Mouse (Mus musculus) intestine, embryonic 16.5 days (tissue): ENCODE measurements around the gene Syt17. TPM values are rescaled to one million over a fixed set of nuclear protein-coding genes. Genes with fewer than 3 reads are reported as not detected.
A peak's percentile ranks its signal among the peaks of the same experiment; 100 is the strongest.

Source experiments
- ATAC-seq: fragments of 200-750 bp; cut with Nextera tagmentation; 2 replicates; pipeline ENCODE4 v1.8.0; 2017; ENCODE audit warnings: moderate TSS enrichment, moderate library complexity
- H3K27ac ChIP-seq: fragments of 300-500 bp; sonication (generic); 2 replicates; pipeline ENCODE4 v1.5.1; 2014; ENCODE audit warnings: mild to moderate bottlenecking, low read length
- H3K27me3 ChIP-seq: fragments of 300-500 bp; sonication (generic); replicated peaks from 2 replicates; pipeline ENCODE4 v1.6.1; 2014; ENCODE audit warnings: low read length, control low read depth, mixed read lengths; ENCODE audit not compliant: control insufficient read depth, insufficient read depth
- H3K36me3 ChIP-seq: fragments of 300-500 bp; sonication (generic); 2 replicates; pipeline ENCODE4 v1.6.1; 2014; ENCODE audit warnings: low read length, control low read depth; ENCODE audit not compliant: control insufficient read depth, insufficient read depth
- H3K4me1 ChIP-seq: fragments of 300-500 bp; sonication (generic); 2 replicates; pipeline ENCODE4 v1.6.1; 2014; ENCODE audit warnings: low read length, control low read depth, mixed read lengths; ENCODE audit not compliant: control insufficient read depth, insufficient read depth
- H3K4me2 ChIP-seq: fragments of 300-500 bp; sonication (generic); 2 replicates; pipeline ENCODE4 v1.6.1; 2014; ENCODE audit warnings: low read depth, low read length, control low read depth
- H3K4me3 ChIP-seq: fragments of 300-500 bp; sonication (generic); 2 replicates; pipeline ENCODE4 v1.5.1; 2014; ENCODE audit warnings: mild to moderate bottlenecking, low read length
- H3K9ac ChIP-seq: fragments of 300-500 bp; sonication (generic); 2 replicates; pipeline ENCODE4 v1.6.1; 2014; ENCODE audit warnings: low read depth, low read length
- H3K9me3 ChIP-seq: fragments of 300-500 bp; sonication (generic); 2 replicates; pipeline ENCODE4 v1.6.1; 2016; ENCODE audit warnings: low read length, control low read depth; ENCODE audit not compliant: control insufficient read depth
- WGBS: fragments of 180-500 bp; shearing (Covaris S2); extraction: QIAGEN DNeasy Blood & Tissue Kit; methylation state at CpG from one replicate; pipeline ENCODE4 v1.1.7; 2014; 5-methylcytosine and 5-hydroxymethylcytosine counted together
- polyA plus RNA-seq: library from polyadenylated mRNA; unstranded; fragments of >200 nt; fragmentation: Nextera tagmentation; extraction: Ambion mirVana; gene quantifications from 2 replicates; pipeline ENCODE4 v1.2.1, GENCODE M21; 2015

Syt17 gene
- polyA plus RNA-seq, 1 experiment from 2014 or later: 5.1 TPM

DNA sequence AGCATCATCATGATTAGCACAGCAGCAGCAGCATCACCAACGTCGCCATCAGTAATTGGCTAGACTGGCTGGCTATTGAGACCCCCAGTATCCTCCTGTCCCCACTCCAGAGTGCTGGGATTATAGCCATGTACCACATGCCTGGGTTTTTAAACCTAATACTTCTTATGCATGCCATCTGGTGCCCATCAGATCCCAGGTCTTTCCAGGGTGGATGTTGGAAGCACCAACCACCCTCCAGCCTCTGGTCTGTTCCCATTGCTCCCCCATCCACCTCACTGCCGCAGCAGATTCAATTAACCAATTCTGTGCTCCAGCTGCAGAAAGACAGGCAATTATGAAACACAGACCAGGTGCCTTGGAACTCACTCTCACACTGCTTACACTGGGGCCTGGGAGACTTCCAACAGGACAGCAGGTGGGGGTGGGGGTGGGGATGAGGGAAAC is 45.4 kb downstream of the Syt17 start:
- Histone ChIP-seq H3K9ac (no peak overlapping the region), H3K4me1 (no peaks in the 10 kb centered on the region), H3K9me3 (no peaks in the 10 kb centered on the region), H3K36me3 (no peaks in the 10 kb centered on the region), H3K4me2 (no peak overlapping the region), H3K27ac (no peak overlapping the region), H3K27me3 (no peaks in the 10 kb centered on the region), H3K4me3 (no peak overlapping the region)
- ATAC-seq: peak; percentile 33; the same call in 1 of the 2 replicates
- 68% methylated on average over 3 of the region's 3 CpGs for WGBS

DNA sequence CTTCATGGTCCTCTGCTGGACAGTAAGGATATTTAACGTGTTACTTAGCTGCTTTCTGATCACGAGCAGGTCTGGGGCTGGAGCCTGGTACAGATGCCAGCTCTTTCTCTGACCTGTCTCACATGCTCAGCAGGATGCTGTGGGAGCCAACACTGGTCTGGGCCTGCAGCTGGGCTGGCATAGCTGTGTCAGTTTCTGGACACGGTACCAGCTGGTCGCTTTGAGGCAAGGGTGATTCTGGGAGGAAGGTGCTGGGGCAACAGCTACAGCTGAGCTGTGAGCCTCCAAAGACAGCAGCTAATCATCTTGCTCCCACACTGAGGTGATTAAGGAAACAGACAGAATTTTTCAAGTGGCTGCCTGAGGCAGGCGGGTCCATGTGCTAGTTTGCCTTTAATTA is 46.1 kb downstream of the Syt17 start:
- no peak for ATAC-seq
- Histone ChIP-seq H3K4me2 (no peak overlapping the region), H3K36me3 (no peaks in the 10 kb centered on the region), H3K4me1 (no peaks in the 10 kb centered on the region), H3K9ac (no peak overlapping the region), H3K27ac (no peak overlapping the region), H3K27me3 (no peaks in the 10 kb centered on the region), H3K9me3 (no peaks in the 10 kb centered on the region), H3K4me3 (no peak overlapping the region)
- 69% methylated on average over 5 of the region's 5 CpGs for WGBS

DNA sequence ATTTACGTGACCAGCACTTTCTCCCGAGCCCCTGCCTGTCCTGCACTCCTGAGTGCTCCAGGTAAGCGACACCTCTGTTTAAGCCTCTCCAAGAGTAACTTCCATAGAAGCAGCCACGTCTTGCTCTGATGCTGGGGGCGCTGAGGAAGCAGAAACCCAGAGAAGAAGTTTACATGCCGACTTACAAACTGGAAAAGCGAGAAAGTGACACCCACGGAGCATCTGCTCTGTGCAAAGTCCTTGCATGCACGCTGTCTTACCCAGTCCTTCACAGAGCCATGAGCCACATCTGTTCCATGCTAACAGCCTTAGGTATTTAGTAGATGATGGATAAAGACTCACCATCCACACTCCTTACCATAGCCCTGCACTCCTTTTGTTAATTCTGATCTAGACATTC is 48.3 kb downstream of the Syt17 start:
- H3K4me2 ChIP-seq: no peak overlapping the region
- no peak for ATAC-seq
- H3K4me1 ChIP-seq: no peaks in the 10 kb centered on the region
- no peaks in the 10 kb centered on the region for H3K36me3 ChIP-seq
- no peak overlapping the region for H3K27ac ChIP-seq
- H3K9ac ChIP-seq: no peak overlapping the region
- H3K9me3 ChIP-seq: no peaks in the 10 kb centered on the region
- no peak overlapping the region for H3K4me3 ChIP-seq
- WGBS: 81% methylated on average over 9 of the region's 9 CpGs
- no peaks in the 10 kb centered on the region for H3K27me3 ChIP-seq

DNA sequence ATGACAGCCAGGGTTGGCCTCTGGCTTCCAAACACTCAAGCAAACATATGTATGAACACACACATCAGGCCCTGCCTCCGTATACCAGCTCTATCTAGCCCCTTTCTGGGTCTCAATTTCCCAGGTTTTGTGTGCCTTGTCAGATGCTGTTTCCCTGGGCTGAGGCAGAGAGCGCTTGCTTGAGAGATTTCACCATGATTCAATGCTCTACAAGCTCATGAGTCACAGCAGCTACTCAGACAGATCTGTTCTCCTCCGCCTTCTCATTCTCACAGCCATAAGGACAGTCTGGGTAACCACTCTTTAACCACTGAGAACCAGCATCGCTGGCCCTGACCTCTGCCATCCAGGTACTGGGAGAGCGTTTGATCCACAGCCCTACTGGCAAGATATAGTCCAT is 57.3 kb downstream of the Syt17 start:
- no peaks in the 10 kb centered on the region for H3K36me3 ChIP-seq
- no peaks in the 10 kb centered on the region for H3K4me1 ChIP-seq
- 88% methylated on average over 5 of the region's 5 CpGs for WGBS
- H3K4me2 ChIP-seq: no peak overlapping the region
- no peak overlapping the region for H3K9ac ChIP-seq
- ATAC-seq: no peak
- no peaks in the 10 kb centered on the region for H3K9me3 ChIP-seq
- no peak overlapping the region for H3K4me3 ChIP-seq
- no peak overlapping the region for H3K27ac ChIP-seq
- no peaks in the 10 kb centered on the region for H3K27me3 ChIP-seq

DNA sequence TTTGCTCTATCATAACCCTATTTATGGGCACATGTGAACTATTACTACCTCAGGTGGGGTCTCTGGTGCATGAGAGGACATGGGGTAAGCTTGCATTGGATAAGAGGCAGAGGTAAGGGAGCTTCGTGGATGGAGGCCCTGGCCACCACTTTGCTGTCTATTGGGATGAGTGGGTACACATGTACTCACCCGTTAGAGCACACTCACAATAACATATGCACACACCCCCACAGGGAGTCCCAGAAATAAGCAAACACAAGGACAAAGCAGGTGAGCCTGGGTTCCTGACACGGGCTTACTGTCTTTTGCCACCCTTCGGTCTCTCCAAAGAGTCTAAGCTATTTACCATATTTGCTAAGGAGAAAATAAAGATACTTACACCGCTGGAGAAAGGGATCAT is 67.0 kb downstream of the Syt17 start:
- Histone ChIP-seq H3K36me3 (no peaks in the 10 kb centered on the region), H3K4me2 (no peak overlapping the region), H3K27ac (no peak overlapping the region), H3K4me1 (no peaks in the 10 kb centered on the region), H3K27me3 (no peaks in the 10 kb centered on the region), H3K4me3 (no peak overlapping the region), H3K9me3 (no peaks in the 10 kb centered on the region), H3K9ac (no peak overlapping the region)
- ATAC-seq: no peak
- 84% methylated on average over 5 of the region's 5 CpGs for WGBS

DNA sequence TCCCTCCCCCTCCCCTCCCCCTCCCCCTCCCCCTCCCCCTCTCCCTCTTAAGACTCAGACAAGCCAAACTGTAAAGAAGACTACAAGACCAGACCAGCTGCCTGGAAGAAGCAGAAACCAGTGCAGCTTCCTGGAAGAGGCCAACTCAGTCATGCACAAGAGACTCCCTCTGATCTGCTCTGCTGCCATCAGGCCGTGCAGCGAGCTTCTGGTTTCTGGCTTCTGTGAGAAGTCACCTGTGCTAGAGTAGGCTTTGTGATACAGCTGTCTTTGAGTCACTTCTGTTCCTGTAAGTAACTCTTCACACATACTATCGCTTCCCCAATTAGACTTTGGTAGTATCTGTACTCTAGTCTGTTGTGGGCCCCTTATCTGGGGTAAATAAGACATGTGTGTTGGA is 68.0 kb downstream of the Syt17 start:
- Histone ChIP-seq H3K27me3 (no peaks in the 10 kb centered on the region), H3K4me3 (no peak overlapping the region), H3K4me2 (no peak overlapping the region), H3K9me3 (no peaks in the 10 kb centered on the region), H3K27ac (no peak overlapping the region), H3K36me3 (no peaks in the 10 kb centered on the region), H3K4me1 (no peaks in the 10 kb centered on the region), H3K9ac (no peak overlapping the region)
- no peak for ATAC-seq
- 71% methylated on average over 3 of the region's 3 CpGs for WGBS

DNA sequence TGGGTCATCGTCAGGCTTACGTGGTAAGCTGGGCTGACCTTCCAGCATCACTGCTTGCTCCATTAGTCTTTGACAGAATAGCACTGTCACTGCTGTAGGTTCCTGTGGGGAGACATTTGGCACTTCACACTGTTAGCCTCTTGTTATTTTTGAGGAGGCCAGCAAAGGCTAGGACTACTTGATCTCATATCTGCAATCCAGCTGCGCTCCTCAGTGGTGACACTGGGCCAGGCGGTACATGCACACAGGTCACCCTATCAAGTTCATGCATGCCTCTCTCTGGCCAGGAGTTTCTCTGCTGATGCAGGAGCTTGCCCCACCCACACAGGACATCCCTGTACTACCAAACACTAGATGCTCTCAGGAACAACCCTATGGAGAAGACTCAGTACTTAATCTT is 71.4 kb downstream of the Syt17 start:
- WGBS: 88% methylated on average over 4 of the region's 4 CpGs
- Histone ChIP-seq H3K4me1 (no peaks in the 10 kb centered on the region), H3K27me3 (no peaks in the 10 kb centered on the region)

DNA sequence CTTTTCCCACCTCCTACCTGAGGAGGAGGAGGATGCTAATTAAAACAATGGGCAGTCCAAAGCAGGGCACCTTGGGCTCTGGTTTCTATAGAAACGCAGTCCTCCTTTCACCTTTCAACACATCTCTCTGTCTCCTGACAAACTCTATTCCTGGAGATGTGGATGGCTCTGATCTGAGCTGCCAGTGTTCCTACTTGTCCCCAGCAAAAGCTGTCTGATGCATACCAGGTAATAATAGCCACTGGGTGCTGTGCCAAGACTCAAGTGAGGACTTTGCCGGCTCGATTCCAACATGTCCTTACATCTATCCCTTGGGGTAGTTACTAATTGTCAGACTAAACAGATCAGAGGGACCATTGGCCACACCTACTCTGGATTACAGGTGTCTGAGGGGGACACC is 72.7 kb downstream of the Syt17 start:
- no peak overlapping the region for H3K9ac ChIP-seq
- WGBS: 93% methylated on average over 3 of the region's 3 CpGs

More for the DNA sequence above, 71.4 kb downstream of the Syt17 start:
- H3K9me3 ChIP-seq: no peaks in the 10 kb centered on the region
- no peaks in the 10 kb centered on the region for H3K36me3 ChIP-seq
- no peak overlapping the region for H3K27ac ChIP-seq
- H3K4me2 ChIP-seq: no peak overlapping the region
- H3K4me3 ChIP-seq: no peak overlapping the region
- no peak overlapping the region for H3K9ac ChIP-seq
- no peak for ATAC-seq

DNA sequence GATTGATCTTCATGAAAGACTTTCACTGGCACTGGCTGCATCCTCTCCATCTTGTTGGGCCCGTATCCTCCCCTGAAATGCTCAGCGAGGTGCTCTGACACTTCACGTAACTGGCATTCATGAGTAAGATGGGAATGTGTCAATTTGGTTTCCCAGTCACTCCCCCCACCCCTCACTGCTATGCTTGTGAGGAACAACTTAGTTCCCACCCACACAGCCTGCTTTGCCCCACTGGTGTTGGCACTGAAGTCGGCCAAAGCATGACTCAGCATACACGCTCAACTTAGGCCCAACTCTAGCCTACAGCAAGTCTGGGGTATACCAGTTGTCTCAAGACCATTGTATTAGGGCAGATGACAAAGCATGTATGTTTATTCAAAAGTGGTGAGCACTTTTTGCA is 76.7 kb downstream of the Syt17 start:
- ATAC-seq: no peak
- 96% methylated on average over 5 of the region's 5 CpGs for WGBS

More for the DNA sequence above, 72.7 kb downstream of the Syt17 start:
- no peak overlapping the region for H3K27ac ChIP-seq
- ATAC-seq: no peak
- H3K36me3 ChIP-seq: no peaks in the 10 kb centered on the region
- no peak overlapping the region for H3K4me3 ChIP-seq
- H3K9me3 ChIP-seq: no peaks in the 10 kb centered on the region
- H3K4me1 ChIP-seq: no peaks in the 10 kb centered on the region
- no peak overlapping the region for H3K4me2 ChIP-seq
- no peaks in the 10 kb centered on the region for H3K27me3 ChIP-seq

DNA sequence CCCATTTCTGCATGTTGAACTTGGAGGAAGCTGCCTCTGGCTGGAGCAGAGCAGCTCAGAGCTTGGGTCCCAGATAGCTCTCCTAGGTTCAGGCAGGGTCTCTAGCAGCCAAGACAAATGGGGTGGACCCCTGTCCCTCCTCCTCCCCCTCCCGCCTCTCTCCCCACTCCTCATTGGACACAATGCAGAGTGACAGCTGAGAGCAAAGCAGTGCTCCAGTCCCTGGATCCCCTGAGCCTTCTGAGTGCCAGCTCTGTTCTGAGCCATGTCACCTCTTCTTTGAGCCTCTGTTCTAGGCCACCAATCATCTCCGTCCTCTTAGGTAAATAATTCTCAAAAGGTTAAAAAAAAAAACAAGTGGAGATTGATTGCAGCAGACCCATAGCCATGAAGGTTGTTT is 78.3 kb downstream of the Syt17 start:
- no peak overlapping the region for H3K27ac ChIP-seq
- H3K4me2 ChIP-seq: no peak overlapping the region
- H3K4me3 ChIP-seq: no peak overlapping the region
- H3K27me3 ChIP-seq: no peaks in the 10 kb centered on the region
- no peaks in the 10 kb centered on the region for H3K9me3 ChIP-seq
- ATAC-seq: no peak
- H3K9ac ChIP-seq: no peak overlapping the region
- no peaks in the 10 kb centered on the region for H3K36me3 ChIP-seq
- no peaks in the 10 kb centered on the region for H3K4me1 ChIP-seq
- WGBS: 58% methylated on average over 2 of the region's 2 CpGs

More for the DNA sequence above, 76.7 kb downstream of the Syt17 start:
- no peaks in the 10 kb centered on the region for H3K4me1 ChIP-seq
- H3K9me3 ChIP-seq: no peaks in the 10 kb centered on the region
- H3K4me3 ChIP-seq: no peak overlapping the region
- no peaks in the 10 kb centered on the region for H3K36me3 ChIP-seq
- no peak overlapping the region for H3K4me2 ChIP-seq
- no peaks in the 10 kb centered on the region for H3K27me3 ChIP-seq
- no peak overlapping the region for H3K9ac ChIP-seq
- H3K27ac ChIP-seq: no peak overlapping the region
